Mouse (Mus musculus) heart, adult 2 months (tissue): ENCODE measurements at regions not wholly inside any gene's neighbourhood (a gene's known extent, or its start where the extent isn't known, plus 50 kb on each side); places are given as distances from the start of the nearest gene placed in this dataset.

Experiments
- CTCF ChIP-seq: fragments of 200-600 bp; IDR thresholded peaks from 2 replicates; pipeline ENCODE4 v1.8.1; 2022; ENCODE audit warnings: antibody characterized with exemption, mild to moderate bottlenecking, moderate library complexity
- EP300 ChIP-seq: fragments of 200-500 bp; IDR thresholded peaks from 2 replicates; pipeline ENCODE4 v1.6.1; 2011; ENCODE audit warnings: low read depth, low read length, control low read depth; ENCODE audit not compliant: insufficient read depth
- POLR2A ChIP-seq: fragments of 200-500 bp; IDR thresholded peaks from 2 replicates; pipeline ENCODE4 v1.6.1; 2011; ENCODE audit warnings: mild to moderate bottlenecking, low read depth, low read length, control low read depth; ENCODE audit not compliant: insufficient read depth

GRCm38 (mm10) chr1:73743737-73744554, 380.3 kb downstream of the Tns1 start:
- TF ChIP-seq CTCF (no peak), POLR2A (no peak), EP300 (no peak)
